Mouse (Mus musculus): Measurements from ENCODE around the gene Edc3.
"Not testable (repeated sequence)": the region's sequence is repeated elsewhere in the genome, so short reads cannot be mapped to it uniquely, and the experiment has no call there.

The Edc3 gene

DNA sequence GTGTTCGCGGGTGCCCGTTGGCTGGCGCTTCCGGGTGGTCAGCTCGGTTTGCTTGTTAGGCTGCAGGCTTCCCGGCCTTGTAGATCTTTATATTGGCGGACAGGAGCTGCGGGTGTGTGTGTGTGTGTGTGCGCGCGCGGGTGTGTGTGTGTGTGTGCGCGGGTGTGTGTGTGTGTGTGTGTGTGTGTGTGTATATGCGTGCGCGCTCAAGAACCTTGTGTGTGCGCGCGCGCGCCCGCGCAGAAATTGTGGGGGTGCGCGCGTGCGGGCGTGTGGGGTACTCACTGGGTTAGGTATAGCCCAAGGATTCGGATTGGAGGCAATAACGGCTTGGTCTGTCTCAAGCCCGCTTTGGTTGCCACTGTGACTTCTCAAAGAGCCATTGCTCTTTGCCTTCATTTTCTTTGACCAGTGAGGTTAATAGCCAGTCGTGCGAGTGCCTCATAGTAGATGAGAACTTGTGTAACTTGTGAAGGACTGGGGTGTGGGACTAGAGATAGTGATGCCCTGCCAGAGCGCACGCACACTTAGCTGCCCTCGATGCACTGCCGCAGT lies 457 bp downstream of the Edc3 start:
- DNase-seq = peak; percentile 58

DNA sequence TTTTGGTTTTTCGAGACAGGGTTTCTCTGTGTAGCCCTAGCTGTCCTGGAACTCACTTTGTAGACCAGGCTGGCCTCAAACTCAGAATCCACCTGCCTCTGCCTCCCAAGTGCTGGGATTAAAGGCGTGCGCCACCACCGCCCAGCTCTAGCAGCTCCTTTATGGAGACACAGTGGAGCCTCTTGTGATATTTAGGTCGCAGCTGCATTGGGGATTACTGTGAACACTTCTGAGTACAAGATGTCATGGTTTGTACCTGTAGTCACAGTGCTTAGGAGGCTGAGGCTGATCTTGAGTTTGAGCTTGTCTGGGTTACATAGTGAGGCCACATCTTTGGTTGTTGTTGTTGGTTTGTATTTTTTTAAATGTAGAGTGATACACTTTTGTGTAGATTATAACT lies 1.9 kb downstream of the Edc3 start:
- not testable (repeated sequence) for DNase-seq

GRCm38 (mm10) chr9:57712194-57712593 lies 3.9 kb downstream of the Edc3 start:
- DNase-seq = no peak

DNA sequence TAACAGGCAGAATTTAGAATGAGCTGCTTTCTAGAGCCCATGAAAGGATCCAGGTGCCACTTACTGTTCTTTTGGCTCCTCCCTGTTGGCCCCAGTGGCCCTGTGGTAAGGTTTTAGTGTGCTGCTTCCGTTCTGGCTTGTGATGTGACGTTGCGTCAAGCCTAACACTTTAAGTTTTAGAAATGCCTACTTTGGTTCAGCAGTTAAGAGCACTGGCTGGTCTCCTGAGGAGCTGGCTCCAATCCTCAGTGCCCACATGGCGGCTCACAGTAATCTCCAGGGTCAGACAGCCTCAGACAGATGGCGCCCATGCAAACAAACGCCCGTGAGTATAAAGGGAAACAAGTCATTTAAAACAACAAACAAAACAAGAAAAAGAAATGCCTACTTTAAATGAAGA lies 10.1 kb downstream of the Edc3 start:
- DNase-seq = no peak

DNA sequence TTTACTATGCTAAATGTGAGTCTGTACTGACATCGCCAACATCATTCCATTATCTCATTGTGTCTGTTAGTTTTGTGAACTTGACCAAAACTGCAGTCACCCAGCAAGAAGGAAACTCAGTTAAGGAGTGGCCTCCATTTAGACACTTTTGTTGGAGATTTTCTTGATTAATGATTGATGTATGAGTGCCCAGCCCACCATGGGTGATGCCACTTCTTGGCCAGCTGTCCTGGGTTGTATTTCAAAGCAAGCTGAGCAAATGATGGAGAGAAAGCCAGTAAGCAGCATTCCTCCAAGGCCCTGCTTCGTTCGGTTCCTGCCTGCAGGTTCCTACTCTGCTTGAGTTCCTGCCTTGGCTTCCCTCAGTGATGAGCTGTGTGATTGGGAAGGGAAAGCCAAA lies 12.4 kb downstream of the Edc3 start:
- DNase-seq = no peak

GRCm38 (mm10) chr9:57722371-57722770 lies 14.0 kb downstream of the Edc3 start:
- DNase-seq = no peak

GRCm38 (mm10) chr9:57723315-57723715 lies 15.0 kb downstream of the Edc3 start:
- no peak for DNase-seq

DNA sequence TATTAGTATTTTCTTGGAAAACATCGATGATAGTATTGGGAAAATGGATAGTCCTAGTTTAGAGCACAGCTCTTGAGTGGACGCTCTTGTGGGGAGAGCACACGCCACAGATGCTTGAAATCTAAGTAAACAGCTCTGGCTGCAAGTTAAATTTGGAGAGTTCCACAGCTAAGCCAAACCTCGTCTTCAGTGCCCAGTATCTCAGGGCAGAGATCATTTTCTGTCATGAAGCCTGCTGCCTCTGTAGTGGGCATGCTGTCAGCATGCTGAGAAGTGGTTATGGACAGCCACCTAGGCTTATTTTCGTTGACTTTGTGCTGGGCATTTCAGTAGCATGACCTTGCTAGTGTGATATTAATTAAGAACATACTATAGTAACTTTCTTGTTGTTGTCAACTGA lies 15.5 kb downstream of the Edc3 start:
- no peak for DNase-seq

DNA sequence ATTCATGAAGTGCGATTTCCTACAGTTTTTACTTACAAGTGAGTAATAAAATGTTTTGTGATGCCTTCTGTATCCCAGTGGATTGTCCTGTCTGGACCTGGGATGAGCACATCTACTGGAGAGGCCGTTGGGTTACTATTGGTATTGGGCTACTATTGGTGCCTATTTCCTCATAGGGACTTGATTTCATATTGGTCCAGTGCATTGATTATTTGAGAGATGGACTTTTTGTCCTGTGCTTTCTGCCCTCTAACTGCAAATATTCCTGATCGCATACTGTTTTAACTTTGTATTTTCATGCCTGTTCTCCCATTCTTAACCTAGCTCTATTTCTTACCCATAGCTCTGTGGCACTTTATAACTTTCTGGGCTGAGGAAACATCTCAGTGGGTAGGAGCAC lies 16.4 kb downstream of the Edc3 start:
- no peak for DNase-seq

- no peak for DNase-seq
Measured at GRCm38 (mm10) chr9:57728312-57728711, 20.0 kb downstream of the Edc3 start.

DNA sequence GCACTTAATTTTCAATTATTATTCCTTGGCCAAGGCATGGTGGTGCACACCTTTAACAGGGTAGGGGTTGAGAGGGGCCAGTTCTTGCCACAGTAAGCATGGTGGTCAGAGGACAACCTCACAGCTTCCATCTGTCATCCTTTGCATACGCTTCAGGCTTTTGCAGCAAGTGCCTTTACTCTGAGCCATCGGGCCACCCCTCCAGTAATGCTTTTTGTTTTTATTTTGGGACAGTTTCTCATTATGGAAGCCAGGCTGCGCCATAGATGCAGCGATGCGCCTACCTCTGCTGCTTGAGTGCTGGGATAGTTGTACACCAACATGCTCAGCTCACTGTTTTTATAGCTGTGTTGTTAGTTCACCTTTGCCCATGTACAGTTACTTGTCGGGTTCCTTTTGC lies 25.3 kb downstream of the Edc3 start:
- DNase-seq = no peak

DNA sequence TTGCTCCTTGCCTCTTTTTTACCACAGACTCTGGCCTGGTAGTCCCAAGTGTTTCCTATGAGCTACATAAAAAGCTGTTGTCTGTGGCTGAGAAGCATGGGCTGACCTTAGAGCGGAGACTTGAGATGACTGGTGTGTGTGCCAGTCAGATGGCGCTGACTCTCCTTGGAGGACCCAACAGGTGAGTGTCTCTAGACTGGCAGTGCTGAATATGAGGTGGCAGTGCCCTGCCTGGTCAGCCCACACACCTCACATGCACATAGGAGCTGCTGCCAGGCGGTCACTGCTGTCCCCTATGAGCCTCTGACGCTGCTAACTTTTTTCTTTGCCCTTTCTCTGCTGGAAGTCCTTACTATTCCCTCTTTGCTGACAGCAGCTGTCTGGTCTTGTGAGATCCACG lies 31.5 kb downstream of the Edc3 start:
- DNase-seq = no peak

- no peak for DNase-seq
Measured at GRCm38 (mm10) chr9:57744462-57745091, 36.2 kb downstream of the Edc3 start.

DNA sequence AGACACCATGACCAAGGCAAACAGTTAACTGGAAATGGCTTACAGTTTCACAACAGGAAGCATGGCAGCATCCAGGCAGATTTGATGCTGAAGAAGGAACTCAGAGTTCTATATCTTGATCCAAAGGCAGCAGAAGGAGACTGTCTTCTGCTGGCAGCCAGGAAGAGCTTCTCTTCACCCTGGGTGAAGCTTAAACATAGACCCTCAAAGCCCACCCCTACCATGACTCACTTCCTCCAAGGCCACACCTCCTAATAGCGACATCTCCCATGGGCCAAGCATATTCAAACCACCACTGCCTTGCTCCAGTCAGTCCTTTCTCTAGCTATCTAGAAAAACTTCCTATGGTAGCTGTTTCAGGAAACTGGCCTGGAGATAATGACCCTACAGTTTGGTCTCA lies 38.7 kb downstream of the Edc3 start:
- DNase-seq = no peak

- no peak for DNase-seq
Measured at GRCm38 (mm10) chr9:57748137-57748536, 39.8 kb downstream of the Edc3 start.

DNA sequence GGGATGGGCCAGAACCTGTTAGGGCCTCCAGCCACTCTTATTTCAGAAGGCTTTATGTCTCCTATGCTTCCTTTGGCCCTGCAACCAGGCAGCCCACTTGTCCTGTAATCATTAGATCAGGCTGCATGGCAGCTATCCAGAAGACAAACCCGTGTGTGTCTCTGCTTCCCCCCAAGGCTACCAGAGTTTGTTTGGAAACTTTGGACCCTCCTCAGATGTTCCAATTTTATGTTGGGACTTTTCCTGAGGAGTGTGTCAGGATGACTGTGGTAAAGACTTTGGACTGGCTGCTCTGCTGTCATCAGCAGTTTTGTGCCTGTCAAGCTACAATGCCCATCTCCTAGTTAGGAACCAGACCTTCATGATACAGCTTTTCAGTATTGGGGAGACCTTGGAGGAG lies 40.5 kb downstream of the Edc3 start:
- no peak for DNase-seq

DNA sequence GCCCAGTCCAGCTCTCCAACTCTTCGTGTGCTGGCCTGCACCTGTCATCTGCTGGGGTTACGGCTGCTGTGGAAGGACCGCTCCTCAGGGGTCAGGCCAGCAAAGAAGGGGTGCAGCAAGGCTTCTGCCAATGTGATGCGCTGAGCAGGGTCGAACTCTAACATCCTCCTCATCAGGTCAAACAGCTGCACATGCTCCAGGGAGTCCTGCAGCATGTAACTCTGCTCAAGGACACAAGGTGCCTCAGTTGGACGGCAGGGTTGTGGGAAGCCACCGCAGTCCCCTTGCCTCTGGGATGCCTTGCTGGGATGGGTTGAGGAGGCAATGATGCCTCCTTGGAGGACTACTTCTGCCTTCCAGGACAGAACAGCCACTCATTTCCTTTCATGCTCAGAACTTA lies 42.6 kb downstream of the Edc3 start:
- no peak for DNase-seq

- peak; percentile 83 for DNase-seq
Measured at GRCm38 (mm10) chr9:57757578-57757977, 49.2 kb downstream of the Edc3 start.

DNA sequence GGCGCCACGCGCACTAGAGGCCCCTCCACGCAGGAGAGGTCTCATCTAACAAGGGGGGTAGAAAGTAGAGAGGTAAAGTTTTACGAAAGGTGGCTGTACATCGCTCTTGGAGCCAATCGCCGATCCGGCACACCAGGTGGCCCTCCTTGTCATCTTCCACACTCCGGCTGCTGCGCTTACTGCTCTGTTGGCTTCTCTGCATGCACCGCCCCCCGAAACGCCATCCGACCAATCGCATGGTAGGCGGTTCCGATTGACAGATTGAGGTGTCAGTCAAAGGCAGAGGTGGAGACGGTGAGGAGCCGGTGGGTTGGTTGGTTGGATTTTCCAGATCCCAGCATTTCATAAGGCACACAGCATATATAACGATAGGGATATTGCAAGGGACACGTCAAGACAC lies 50.2 kb downstream of the Edc3 start:
- peak; percentile 77 for DNase-seq

DNA sequence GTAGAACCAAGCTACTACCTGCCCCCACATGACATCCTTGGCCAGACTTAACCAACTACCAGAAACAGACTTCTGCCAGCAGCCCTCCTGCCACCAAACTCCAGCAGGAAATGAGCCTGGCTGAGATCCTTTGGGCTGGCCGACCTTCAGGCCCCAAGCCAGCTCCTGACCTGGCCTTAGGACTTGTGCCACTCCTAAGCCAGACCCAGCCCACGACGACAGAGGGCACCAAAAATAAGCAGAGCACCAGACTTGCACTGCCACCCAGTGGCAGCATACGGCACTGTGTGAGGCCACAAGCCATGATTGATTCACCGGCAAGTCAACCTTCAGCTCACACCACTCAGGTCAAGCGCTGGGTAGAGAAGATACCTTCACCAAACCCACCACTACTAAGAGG lies 50.9 kb downstream of the Edc3 start:
- peak; percentile 86 for DNase-seq

GRCm38 (mm10) chr9:57760416-57761146 lies 52.2 kb downstream of the Edc3 start:
- no peak for DNase-seq

DNA sequence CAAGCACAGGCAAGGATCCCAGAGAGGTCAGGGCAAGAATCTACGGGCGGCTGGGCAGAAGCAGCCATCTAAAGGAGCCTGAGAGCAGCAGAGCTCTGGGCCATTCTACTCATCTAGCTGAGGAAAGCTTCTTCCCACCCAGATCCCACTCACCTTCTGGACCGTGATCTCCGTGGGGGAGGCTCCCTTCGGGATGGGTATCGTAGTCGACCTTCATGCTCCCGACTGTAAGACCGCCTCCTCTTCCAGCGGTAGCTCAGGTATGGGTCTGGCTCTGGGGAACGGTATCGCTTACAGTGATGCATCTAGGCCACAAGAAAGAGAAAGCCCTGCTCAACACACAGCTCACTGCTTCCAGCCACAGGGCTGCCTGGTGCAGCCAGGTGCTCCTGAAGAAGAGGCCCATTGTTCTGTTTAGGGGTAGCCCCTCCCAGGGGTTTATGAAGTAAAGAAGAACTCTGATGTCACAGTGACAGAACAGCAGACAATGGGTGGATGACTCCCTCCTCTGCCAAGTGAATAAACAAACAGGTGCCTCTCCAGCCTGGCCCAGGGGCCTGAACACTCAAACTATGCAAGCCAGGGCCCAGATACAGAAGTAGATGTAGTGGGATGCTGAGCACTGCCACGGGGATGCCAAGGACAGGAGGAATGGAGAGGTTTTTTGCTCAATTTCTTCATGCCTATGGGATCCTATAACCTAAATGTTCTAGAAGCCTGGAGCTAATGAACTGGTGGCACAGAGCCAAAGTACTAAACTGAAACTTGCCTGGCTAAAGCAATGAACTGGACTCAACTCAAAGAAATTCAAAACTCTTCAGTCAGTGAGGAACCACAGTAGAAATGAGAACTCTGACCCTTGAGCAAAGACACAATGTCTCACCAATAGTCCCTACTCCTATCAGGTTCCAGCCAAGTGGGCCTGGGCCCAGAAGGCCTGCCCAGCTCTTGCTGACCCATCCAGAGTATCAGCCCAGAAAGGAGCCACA lies 53.5 kb downstream of the Edc3 start:
- no peak for DNase-seq

GRCm38 (mm10) chr9:57762563-57762991 lies 54.2 kb downstream of the Edc3 start:
- DNase-seq = peak; percentile 54
